Mouse (Mus musculus): ENCODE results near the gene Tnrc6b. TPM values are rescaled to one million over a fixed set of nuclear protein-coding genes. Genes with fewer than 3 reads are reported as not detected.
"Not testable (repeated sequence)": the region's sequence is repeated elsewhere in the genome, so short reads cannot be mapped to it uniquely, and the experiment has no call there.

The Tnrc6b gene
- total RNA-seq, 2 experiments from 2014 or later: 42.3 to 53.3 TPM

DNA sequence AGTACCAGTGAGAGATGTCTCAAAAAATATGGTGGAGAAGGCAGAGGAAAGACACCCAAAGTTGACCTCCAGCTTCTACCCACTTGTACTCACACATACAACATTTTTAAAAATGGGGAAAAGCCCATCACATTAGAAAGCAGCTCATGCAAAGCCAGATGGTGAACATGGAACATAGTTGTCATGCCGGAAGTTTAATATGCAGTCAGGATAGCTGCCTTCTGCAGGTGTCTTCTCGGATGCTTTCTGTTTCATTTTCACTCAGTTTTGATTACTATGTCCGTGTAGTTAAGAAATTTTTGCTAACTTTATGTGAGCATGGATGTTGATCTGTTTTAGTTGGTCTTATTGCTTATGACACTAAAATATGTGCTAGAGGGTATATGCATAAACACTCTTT, 24.2 kb downstream of the Tnrc6b start:
- intact Hi-C loops (cut with DNase I): no loop called here
- DNase-seq: no peak

DNA sequence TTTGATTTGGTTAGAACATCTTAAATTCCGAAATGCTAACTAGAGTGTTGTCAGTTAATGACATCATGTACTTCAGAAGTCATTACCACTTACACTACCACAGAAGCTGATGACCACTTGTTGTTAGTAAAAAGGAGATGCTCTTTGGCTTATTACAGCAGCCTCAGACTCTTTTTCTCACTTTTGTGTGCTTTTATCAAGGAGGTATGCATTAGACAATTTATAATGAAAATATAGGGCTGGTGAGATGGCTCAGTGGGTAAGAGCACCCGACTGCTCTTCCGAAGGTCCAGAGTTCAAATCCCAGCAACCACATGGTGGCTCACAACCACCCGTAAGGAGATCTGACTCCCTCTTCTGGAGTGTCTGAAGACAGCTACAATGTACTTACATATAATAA, 24.6 kb downstream of the Tnrc6b start:
- intact Hi-C loops (cut with DNase I); DNase-seq: not testable (repeated sequence)

DNA sequence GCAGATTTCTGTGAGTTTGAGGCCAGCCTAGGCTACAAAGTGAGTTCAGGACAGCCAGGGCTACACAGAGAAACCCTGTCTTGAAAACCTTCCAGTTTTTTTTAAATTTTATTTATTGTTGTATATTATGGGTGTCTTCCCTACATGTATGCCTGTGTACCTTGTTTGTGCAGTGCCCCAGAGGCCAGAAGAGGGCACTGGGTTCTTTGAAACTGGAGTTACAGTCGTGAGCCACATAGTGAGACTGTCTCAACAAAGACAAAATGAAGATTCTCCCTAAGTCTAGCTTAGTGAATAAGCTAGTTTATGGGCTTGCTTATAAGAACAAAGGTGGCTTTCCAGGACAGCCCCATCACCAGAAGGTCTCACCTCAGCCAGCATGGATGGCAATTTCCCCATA, 25.4 kb downstream of the Tnrc6b start:
- intact Hi-C loops (cut with DNase I): no loop called here
- DNase-seq: no peak

DNA sequence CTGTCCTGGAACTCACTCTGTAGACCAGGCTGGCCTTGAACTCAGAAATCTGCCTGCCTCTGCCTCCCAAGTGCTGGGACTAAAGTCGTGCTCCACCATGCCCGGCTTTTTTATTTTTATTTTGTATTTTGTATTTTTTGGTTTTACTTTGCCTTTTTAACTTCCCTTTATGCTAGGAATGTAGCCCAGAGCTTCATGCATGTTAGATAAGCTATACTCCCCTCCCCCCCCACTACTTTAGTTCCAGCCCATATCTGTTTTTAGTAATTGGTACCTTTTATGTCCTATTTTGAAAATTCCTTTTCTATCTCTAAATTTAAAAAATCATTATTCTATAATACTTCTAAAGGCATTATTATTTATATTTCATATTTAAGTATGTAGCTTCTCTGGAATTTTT, 27.1 kb downstream of the Tnrc6b start:
- no peak for DNase-seq
- intact Hi-C loops (cut with DNase I): no loop called here

DNA sequence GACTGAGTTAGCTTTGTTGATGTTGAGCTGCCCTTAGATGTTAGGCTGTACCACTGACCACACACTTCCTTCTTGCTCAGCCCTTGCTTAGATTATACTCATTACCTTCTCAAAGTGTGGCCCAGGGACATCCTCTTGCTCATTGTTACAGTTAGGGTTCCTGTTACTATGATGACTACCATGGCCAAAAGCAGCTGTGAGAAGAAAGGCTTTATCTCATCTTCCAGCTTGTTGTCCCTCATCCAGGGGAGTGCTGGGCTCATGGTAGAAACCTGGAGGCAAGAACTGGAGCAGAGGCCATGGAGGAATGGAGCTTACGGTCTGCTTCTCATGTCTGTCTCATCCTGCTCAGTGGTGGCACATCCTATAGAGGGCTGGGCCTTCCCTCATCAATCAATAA, 28.9 kb downstream of the Tnrc6b start:
- intact Hi-C loops (cut with DNase I): no loop called here
- DNase-seq: no peak

DNA sequence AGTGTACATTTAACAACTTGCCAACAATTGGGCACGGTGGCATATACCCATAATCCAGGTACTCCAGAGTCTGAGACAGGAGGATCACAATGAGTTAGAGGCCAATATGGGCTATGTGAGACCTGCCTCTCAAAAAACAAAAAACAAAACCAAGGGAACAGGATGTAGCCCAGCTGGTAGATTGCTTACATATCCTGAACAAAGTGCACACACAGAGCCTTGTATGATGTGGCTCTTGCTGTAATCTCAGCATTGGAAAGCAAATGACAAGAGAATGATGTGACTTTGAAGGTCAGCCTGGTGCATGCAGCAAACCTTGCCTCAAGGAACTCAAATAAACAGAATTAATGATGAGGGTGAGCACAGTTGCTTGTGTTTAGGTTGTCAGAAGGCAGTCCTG, 30.7 kb downstream of the Tnrc6b start:
- DNase-seq: no peak
- intact Hi-C loops (cut with DNase I): no loop called here

DNA sequence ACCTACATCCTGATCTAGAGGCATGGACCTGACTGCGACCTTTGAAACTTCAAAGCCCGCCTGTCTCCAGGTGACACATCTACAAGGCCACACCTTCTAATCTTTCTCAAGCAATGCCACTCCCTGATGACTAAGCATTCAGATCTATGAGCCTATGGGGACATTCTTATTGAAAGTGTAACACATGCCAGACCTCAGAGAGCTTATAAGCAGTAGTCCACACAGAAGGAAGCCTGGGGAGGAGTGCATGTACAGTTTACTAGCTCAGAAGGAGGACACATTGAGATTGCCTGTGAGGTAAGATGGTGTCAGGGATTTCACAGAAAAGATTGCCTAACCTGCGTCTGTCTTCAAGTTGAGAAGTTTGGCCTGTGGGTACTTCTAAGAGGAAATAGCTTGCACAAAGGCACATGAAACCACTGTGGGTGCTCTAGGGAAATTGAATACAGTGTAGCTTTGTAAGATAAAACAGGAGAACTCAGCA, 31.9 kb downstream of the Tnrc6b start:
- DNase-seq: no peak
- intact Hi-C loops (cut with DNase I): no loop called here

DNA sequence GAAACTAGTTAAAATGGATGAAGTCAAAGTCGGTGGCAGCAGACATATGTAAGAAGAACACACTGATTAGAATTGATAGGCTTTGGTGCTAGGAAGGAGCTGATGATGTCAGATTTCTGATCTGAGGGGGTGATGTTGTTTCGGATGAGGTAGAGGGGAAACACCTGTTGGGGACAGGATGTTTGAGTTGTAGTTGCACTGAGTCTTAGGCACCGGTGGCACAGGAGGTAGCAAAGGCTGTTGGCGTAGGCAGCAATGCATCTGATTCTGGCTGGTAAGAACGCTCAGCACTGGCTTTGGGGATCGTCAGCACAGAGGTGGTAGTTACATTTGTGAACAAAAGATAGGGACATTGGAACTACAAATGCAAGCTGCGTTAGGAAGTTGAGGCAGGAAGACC, 32.5 kb downstream of the Tnrc6b start:
- intact Hi-C loops (cut with DNase I): no loop called here

DNA sequence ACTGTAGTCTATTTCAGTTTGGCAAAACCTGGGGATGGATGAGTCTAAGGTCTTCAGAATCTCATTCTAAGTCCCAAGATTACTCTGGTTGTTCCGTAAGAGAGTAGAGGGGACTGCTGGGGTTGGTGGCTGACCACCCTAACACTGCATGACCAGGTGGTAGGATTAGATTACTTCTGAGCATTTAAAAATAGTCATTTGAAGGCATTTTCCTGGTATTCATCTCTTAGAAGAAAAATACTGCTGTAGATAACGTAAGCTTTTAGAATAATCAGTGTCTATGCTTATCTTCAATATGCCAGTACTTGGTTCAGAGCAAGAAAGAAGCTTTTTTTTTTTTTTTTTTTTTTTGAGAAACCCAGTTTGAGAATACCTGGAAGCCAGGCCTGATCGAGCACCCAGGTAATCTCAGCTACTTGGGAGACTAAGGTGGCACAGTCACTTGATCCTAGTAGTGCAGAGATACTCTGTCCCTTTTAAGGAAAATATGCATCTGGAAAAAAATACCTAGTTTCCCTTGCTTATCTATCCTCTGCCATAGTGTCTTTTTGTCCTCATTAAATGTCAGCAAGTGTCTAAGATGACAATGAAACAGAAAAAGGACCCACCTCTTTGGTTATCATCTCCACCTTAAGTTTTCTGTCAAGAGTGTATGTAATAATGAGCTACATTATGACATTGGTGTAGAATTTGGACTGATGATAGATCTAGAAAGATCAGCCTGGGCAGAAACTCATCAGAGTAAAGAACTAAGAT, 33.7 kb downstream of the Tnrc6b start:
- intact Hi-C loops (cut with DNase I): no loop called here
- DNase-seq: no peak

More for the DNA sequence above, 32.5 kb downstream of the Tnrc6b start:
- no peak for DNase-seq

DNA sequence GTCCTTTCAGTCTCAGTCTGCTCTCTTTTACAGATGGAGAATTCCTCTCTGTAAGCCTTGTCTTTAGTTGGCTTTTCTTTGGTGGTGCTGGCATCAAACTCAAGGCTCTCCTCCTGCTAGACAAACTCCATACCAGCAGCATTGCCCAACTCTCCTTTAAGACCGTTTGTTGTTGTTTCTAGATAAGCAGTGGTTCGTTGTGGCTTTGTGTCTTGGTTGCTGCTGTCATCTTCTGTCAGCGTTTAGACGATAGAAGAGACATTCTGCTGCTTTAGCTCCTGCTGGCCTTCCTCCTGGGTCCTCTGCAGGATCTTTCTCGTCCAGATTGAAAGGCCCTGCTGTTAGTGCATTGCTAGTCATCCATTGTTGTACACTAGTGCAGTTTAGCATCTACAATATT, 37.9 kb downstream of the Tnrc6b start:
- no peak for DNase-seq
- intact Hi-C loops (cut with DNase I): no loop called here

DNA sequence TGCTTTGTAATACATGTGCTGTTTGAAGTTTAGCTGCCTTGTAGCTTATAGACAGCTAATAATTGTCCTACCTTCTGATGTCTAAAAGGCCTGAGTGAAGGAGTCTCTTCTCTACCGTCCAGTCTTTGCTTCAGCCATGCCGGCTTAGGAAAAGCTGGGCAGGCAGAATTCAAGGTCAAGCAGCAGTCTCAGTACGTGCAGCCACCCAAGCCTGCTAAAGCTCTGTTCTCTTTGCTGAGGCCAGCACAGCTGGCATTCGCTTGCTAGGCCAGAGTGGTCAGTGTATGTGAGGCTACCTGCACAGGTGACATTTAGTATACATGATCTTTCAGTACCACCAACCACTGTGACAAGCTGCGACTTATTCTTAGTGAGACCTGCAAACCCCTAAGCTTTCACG, 42.2 kb downstream of the Tnrc6b start:
- no peak for DNase-seq
- intact Hi-C loops (cut with DNase I): no loop called here

DNA sequence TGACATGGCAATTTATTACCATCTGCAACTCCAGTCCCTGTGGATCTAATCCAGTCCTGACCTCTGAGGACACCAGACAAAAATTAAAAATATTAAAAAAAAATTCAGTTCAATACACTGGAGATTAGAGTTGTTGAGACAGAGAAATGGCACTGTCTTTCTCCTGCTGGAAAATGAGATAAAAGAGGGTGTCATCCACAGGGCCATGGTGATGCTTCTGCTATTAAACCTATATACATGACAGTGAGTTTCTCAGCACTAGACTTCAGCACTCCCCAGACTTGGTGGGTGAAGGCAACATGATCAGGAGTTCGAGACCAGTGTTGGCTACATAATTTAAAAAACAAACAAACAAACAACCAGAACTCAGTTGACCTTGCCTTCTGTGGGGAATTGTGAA, 43.0 kb downstream of the Tnrc6b start:
- intact Hi-C loops (cut with DNase I): no loop called here
- DNase-seq: no peak

DNA sequence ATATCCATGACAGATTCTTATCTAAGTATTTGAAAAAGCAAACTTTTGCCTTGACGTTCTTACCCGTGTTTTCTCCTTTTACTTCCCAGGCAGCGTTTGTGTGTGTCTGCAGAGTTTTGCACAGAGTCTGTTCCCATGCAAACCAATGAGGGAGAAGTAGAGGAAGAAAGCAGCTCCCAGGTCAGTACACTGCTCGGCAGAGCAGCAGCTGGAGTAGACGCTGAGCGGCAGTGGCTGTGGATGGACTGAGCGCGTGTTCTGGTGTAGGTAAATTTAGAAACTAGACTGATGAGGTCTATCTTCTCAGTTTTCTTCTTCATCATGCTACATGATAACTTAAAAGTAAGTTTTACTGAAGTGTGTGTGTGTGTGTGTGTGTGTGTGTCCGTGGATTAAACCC, 48.3 kb downstream of the Tnrc6b start:
- intact Hi-C loops (cut with DNase I): no loop called here
- DNase-seq: no peak

DNA sequence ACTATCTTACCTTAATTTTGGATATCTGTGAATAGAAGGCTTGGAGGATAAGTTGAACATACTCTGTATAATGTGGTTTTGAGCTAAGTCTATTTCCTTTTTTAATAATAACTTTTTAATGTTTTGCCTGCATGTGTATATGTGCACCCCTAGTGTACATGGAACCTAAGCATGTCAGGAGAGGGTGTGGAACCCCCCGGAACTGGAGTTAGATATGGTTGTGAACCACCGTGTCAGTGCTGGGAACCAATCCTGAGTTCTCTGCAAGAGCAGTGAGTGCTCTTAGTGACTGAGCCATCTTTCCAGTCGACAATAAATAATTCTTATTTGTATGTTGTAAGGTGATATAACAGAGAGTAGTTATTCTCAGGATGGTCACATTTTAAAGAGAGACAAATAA, 49.4 kb downstream of the Tnrc6b start:
- intact Hi-C loops (cut with DNase I): no loop called here
- no peak for DNase-seq

DNA sequence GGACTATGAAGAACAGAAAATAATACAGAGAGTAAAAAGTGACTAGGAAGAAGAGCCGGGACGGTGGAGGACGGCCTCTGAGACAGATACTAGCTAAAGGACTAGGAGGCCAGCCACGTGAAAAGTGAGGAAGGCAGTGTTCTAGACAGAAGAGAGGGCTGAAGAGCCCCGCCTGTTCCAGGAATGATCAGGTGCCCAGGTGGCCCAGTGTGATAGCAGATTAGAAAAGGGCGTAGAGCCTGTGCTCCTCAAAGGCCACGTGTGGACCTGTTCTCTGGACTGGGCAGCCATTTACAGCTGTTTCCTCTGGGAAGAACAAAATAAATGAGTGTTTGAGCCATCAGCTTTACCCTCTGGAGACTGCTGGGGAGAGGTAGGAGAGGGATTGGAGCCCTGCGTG, 49.8 kb downstream of the Tnrc6b start:
- DNase-seq: no peak

DNA sequence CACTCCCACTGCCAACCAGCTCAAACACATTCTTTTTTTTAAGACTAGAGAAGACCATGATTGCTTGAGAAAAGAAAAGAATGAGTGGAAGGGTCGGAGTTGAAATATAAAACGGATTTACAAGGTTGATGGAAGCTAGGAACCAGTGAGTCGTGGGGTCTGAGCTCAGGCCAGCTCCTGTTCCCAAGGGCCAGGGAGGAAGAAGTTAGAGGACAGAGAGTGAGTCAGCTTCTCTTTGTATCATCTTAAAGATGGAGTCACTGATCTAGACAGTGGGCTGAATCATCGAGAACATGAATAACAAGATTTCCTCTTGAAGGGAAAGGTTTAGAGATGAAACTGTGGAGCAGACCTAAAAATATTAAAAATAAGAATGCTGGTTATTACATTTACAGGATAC, 51.5 kb downstream of the Tnrc6b start:
- intact Hi-C loops (cut with DNase I): no loop called here
- DNase-seq: no peak

More for the DNA sequence above, 49.8 kb downstream of the Tnrc6b start:
- intact Hi-C loops (cut with DNase I): no loop called here

DNA sequence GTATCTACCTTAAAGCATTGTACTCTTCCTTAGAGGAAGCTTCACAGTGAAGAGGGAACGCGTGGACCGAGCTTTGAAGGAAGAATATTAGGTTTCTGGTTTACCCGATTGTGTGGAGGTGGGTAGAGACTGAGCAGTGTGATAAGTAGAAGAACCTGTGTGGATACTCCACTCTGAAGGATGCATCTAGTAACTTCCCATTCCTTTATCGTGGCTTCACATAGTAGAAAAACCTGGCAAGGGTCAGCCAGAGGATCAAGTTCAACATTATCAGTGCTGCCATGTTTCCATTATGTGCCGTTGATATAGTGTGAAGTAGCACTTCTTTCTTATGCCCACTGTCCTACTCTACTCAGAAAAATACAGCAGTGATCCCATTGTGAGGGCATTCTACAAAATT, 53.6 kb downstream of the Tnrc6b start:
- intact Hi-C loops (cut with DNase I): no loop called here
- no peak for DNase-seq

DNA sequence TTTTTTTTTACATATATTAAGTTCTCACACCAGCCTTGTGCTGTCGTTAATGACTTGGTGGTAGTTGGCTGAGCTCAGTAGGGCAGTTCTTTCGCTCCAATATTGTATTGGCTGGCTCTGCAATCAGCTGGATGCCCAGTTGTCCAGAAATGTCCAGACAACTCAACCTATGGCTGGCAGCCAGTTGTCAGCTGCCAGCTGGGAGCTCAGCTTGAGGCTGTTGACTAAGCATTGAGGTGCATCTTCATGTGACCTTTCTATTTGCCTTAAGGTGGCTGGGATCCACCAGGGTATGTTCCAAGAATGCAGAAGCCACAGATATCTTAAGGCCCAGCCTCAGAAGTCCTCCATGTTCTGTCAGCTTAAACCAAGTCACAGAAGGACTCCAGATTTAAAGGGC, 54.3 kb downstream of the Tnrc6b start:
- intact Hi-C loops (cut with DNase I): no loop called here
- peak; percentile 32 to 50 for DNase-seq

DNA sequence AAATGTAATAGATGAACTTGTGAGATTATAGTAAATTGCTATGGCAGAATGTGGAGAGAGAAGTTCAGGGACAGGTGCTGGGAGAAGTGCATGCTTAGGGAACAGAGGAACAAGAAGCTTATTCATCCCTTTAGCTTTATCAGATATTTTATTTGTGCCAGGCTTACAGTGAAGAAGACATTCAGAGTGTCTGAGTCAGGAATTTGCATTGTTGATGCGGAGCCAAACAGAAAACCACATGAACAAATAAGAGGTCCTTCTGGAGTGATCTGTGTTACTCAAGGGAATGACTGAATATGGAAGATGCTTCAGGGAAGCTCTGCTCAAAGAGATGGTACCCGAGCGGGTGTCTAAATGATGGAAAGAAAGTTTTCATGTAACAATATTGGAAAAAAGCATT, 57.1 kb downstream of the Tnrc6b start:
- intact Hi-C loops (cut with DNase I): no loop called here

DNA sequence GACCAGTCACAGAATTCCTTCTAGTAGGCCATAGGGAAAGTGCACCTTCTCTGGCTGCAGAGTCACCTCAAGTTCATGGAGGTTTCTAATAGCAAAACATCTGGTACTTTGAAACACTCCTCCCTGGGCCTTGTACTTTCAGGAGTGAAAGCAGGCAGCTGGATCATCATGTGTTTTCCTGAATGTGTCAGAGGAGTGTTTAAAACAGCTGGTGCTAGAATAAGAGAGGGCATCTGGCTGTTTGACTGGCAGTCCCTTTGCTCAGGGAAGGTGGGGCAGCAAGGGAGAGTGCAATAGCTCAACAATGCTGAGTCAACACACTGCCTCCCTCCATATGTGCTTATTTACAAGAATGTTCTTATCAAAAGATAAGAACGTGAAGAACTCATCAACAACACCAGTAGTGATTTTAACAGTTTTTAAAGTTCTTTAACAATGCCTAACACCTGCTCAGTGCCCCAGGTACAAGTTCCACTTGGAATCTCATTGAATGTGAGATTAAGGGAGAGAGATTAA, 60.9 kb downstream of the Tnrc6b start:
- no peak for DNase-seq
- intact Hi-C loops (cut with DNase I): no loop called here

More for the DNA sequence above, 57.1 kb downstream of the Tnrc6b start:
- no peak for DNase-seq

DNA sequence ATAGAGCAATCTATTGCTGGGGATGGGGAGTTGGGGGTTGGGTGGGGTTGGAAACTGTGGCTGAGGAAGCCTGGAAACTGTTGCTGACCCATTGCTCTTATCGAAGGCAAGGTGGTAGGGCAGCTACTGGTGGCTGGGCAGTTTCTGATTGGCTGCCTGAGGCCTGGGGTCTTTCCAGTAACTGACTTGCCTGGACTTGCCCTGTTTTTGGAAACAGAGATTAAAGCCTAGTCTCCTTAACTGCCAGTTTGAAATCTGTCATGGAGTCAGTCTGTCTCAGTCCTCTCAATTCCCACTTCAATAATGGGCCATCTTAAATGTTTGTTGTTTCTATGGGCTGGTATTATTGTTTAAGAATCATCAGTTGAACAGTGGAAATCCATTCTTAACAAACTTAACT, 63.6 kb downstream of the Tnrc6b start:
- intact Hi-C loops (cut with DNase I): no loop called here
- DNase-seq: no peak

DNA sequence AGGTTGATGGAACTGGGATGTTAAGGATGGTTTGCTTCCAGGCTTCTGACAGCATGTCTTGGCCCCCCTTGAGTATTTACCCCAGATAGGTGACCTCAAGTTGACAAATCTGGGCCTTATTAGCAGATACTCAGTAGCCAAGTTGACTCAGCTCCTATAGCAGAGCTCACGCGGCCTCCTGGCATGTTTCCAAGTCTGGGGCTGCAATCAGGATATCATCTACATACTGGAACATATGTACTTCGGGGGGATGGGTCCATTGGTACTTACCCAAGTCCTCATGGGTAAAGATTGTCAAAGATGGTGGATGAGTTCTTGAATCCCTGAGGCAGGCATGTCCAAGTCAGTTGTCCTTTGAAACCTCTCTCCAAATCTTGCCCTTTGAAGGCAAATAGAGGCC, 67.9 kb downstream of the Tnrc6b start:
- intact Hi-C loops (cut with DNase I): no loop called here
- DNase-seq: no peak
